Mouse (Mus musculus): ENCODE data around the gene AC170998.1. TPM values are rescaled to one million over a fixed set of nuclear protein-coding genes. Genes with fewer than 3 reads are reported as not detected.
A peak's percentile ranks its signal among the peaks of the same experiment; 100 is the strongest.

The AC170998.1 gene
- total and polyA plus RNA-seq, 3 experiments, result 0.27 to 0.52 TPM; not detected in 1

GRCm38 (mm10) chr17:28750580-28750979, 24.7 kb downstream of the AC170998.1 start:
- Histone ChIP-seq H3K36me3 (ENCODE audit: control insufficient read depth, insufficient read depth, low read length) (no peaks in the 10 kb centered on the region), H3K9ac (ENCODE audit: low read depth, low read length) (no peak overlapping the region), H3K79me2 (replicated peaks; ENCODE audit: control insufficient read depth, insufficient read depth, low read length) (no peaks in the 10 kb centered on the region), H3K27me3 (ENCODE audit: control insufficient read depth, insufficient read depth, low read length) (no peaks in the 10 kb centered on the region), H3K4me1 (ENCODE audit: control insufficient read depth, insufficient read depth, low read length) (peaks cover 3% of the 10 kb centered on the region), H3K4me3 (no peak overlapping the region), H3K27ac (no peak overlapping the region)
- DNase-seq, result peak in 1 of 2 experiments; percentile 33
- 55% methylated on average over 6 of the region's 6 CpGs for WGBS
- intact Hi-C loops (cut with DNase I), result no loop called here
- TF ChIP-seq CTCF (IDR thresholded peaks at IDR 0.05), result no peak
- TF ChIP-seq EP300 (IDR thresholded peaks at IDR 0.05; ENCODE audit: insufficient read depth, low read depth, low read length), result no peak
- no peak for TF ChIP-seq POLR2A (IDR thresholded peaks at IDR 0.05; ENCODE audit: insufficient read depth, low read depth, low read length)

- Histone ChIP-seq H3K4me1 (ENCODE audit: control insufficient read depth, insufficient read depth, low read length) (no peaks in the 10 kb centered on the region), H3K36me3 (ENCODE audit: control insufficient read depth, insufficient read depth, low read length) (no peaks in the 10 kb centered on the region), H3K9ac (ENCODE audit: low read depth, low read length) (no peak overlapping the region), H3K79me2 (replicated peaks; ENCODE audit: control insufficient read depth, insufficient read depth, low read length) (no peaks in the 10 kb centered on the region), H3K27ac (no peak overlapping the region), H3K27me3 (ENCODE audit: control insufficient read depth, insufficient read depth, low read length) (no peaks in the 10 kb centered on the region), H3K4me3 (no peak overlapping the region)
- no peak for DNase-seq
- no peak for TF ChIP-seq CTCF (IDR thresholded peaks at IDR 0.05)
- TF ChIP-seq EP300 (IDR thresholded peaks at IDR 0.05; ENCODE audit: insufficient read depth, low read depth, low read length), result no peak
- no peak for TF ChIP-seq POLR2A (IDR thresholded peaks at IDR 0.05; ENCODE audit: insufficient read depth, low read depth, low read length)
- intact Hi-C loops (cut with DNase I), result no loop called here
- WGBS, result 63% methylated on average over 5 of the region's 5 CpGs
Observed at GRCm38 (mm10) chr17:28756447-28756846, 30.6 kb downstream of the AC170998.1 start.

DNA sequence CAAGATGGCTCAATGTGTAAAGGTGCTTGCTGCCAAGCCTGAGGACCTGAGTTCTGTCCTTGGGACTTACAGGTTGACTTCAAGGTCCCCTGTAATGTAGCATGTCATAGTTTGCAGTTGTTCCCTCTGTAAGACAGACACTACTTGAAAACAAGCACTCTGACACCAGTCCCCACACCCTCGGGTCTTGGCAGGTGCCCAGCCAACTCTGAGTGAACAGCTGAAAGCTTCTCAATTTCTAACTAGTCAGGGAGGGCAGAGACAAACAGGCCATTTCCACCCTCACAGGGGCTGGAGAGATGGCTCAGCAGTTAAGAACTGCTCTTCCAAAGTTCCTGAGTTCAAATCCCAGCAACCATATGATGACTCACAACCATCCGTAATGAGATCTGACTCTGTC, 31.6 kb downstream of the AC170998.1 start:
- Histone ChIP-seq H3K36me3 (ENCODE audit: control insufficient read depth, insufficient read depth, low read length) (no peaks in the 10 kb centered on the region), H3K4me3 (no peak overlapping the region), H3K27me3 (ENCODE audit: control insufficient read depth, insufficient read depth, low read length) (no peaks in the 10 kb centered on the region), H3K9ac (ENCODE audit: low read depth, low read length) (no peak overlapping the region), H3K79me2 (replicated peaks; ENCODE audit: control insufficient read depth, insufficient read depth, low read length) (no peaks in the 10 kb centered on the region), H3K27ac (no peak overlapping the region), H3K4me1 (ENCODE audit: control insufficient read depth, insufficient read depth, low read length) (no peaks in the 10 kb centered on the region)
- intact Hi-C loops (cut with DNase I), result no loop called here
- 45% methylated on average over 2 of the region's 2 CpGs for WGBS
- peak in 1 of 2 experiments; percentile 14 for DNase-seq
- TF ChIP-seq EP300 (IDR thresholded peaks at IDR 0.05; ENCODE audit: insufficient read depth, low read depth, low read length), result no peak
- no peak for TF ChIP-seq POLR2A (IDR thresholded peaks at IDR 0.05; ENCODE audit: insufficient read depth, low read depth, low read length)
- no peak for TF ChIP-seq CTCF (IDR thresholded peaks at IDR 0.05)

DNA sequence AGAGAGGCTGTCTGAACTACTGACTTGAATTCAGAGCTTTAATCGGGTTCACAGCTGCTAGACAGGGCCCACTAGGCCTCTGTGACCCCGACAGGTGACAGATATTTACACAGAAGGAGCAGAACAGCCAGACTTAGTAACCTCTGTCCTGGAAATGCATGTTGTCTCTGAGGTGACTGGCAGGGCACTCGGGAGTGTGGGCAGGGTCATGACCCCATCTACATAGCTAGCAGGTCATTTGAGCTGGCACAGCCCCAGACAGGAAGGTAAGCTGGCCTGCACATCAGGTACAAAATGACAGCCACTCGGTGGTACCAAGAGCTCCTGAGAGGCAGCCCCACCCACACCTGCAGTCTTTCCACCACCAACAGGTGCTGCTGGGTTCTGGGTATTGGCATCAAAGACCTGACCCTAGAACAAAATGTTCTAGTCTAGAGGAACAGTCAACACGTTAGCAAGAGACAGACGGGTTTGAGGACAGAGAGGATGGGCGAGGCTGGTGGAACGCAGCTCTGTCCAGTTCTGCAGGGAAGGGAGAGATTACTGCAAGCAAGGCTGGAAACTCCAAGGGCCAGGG, 34.9 kb downstream of the AC170998.1 start:
- Histone ChIP-seq H3K4me3 (no peak overlapping the region), H3K27ac (no peak overlapping the region), H3K79me2 (replicated peaks; ENCODE audit: control insufficient read depth, insufficient read depth, low read length) (no peaks in the 10 kb centered on the region), H3K27me3 (ENCODE audit: control insufficient read depth, insufficient read depth, low read length) (no peaks in the 10 kb centered on the region), H3K36me3 (ENCODE audit: control insufficient read depth, insufficient read depth, low read length) (no peaks in the 10 kb centered on the region), H3K4me1 (ENCODE audit: control insufficient read depth, insufficient read depth, low read length) (no peaks in the 10 kb centered on the region), H3K9ac (ENCODE audit: low read depth, low read length) (no peak overlapping the region)
- DNase-seq, result no peak
- TF ChIP-seq CTCF (IDR thresholded peaks at IDR 0.05) (no peak), POLR2A (IDR thresholded peaks at IDR 0.05; ENCODE audit: insufficient read depth, low read depth, low read length) (no peak), EP300 (IDR thresholded peaks at IDR 0.05; ENCODE audit: insufficient read depth, low read depth, low read length) (no peak)
- intact Hi-C loops (cut with DNase I), result no loop called here
- WGBS, result 67% methylated on average over 8 of the region's 8 CpGs

GRCm38 (mm10) chr17:28761871-28762270, 36.0 kb downstream of the AC170998.1 start:
- DNase-seq, result peak; percentile 74 to 82
- H3K9ac ChIP-seq (ENCODE audit: low read depth, low read length), result no peak overlapping the region
- no peaks in the 10 kb centered on the region for H3K79me2 ChIP-seq (replicated peaks; ENCODE audit: control insufficient read depth, insufficient read depth, low read length)
- no peaks in the 10 kb centered on the region; the same call in 1 of the 2 replicates for H3K27me3 ChIP-seq (ENCODE audit: control insufficient read depth, insufficient read depth, low read length)
- no peaks in the 10 kb centered on the region for H3K4me1 ChIP-seq (ENCODE audit: control insufficient read depth, insufficient read depth, low read length)
- intact Hi-C loops (cut with DNase I), result loop anchor here (1.0 to 2.0 kb wide), 2 partner anchors 71 to 164 kb away; partner anchors contain the start of genes Mapk14 and Slc26a8
- no peaks in the 10 kb centered on the region for H3K36me3 ChIP-seq (ENCODE audit: control insufficient read depth, insufficient read depth, low read length)
- TF ChIP-seq CTCF (IDR thresholded peaks at IDR 0.05) (no peak; the same call in 1 of the 2 replicates), EP300 (IDR thresholded peaks at IDR 0.05; ENCODE audit: insufficient read depth, low read depth, low read length) (0 out of 2 replicates have a peak, but pooled peaks have one; percentile 44)
- no peak overlapping the region for H3K4me3 ChIP-seq
- WGBS, result 8% methylated on average over 3 of the region's 3 CpGs
- no peak overlapping the region for H3K27ac ChIP-seq

- TF ChIP-seq CTCF (IDR thresholded peaks at IDR 0.05) (no peak), POLR2A (IDR thresholded peaks at IDR 0.05; ENCODE audit: insufficient read depth, low read depth, low read length) (no peak), EP300 (IDR thresholded peaks at IDR 0.05; ENCODE audit: insufficient read depth, low read depth, low read length) (no peak)
- no peak overlapping the region for H3K27ac ChIP-seq
- 33% methylated on average over 3 of the region's 3 CpGs for WGBS
- DNase-seq, result no peak
- intact Hi-C loops (cut with DNase I), result no loop called here
- no peaks in the 10 kb centered on the region for H3K36me3 ChIP-seq (ENCODE audit: control insufficient read depth, insufficient read depth, low read length)
- peaks cover 9% of the 10 kb centered on the region for H3K27me3 ChIP-seq (ENCODE audit: control insufficient read depth, insufficient read depth, low read length)
- H3K4me1 ChIP-seq (ENCODE audit: control insufficient read depth, insufficient read depth, low read length), result no peaks in the 10 kb centered on the region
- no peak overlapping the region for H3K9ac ChIP-seq (ENCODE audit: low read depth, low read length)
- H3K4me3 ChIP-seq, result no peak overlapping the region
- no peaks in the 10 kb centered on the region for H3K79me2 ChIP-seq (replicated peaks; ENCODE audit: control insufficient read depth, insufficient read depth, low read length)
Observed at GRCm38 (mm10) chr17:28766203-28766602, 40.3 kb downstream of the AC170998.1 start.

Measured in heart, adult 2 months (tissue).